Mouse (Mus musculus): Measurements from ENCODE around the gene Taar4.

GRCm38 (mm10) chr10:23951714-23952113 is 8.6 kb upstream of the Taar4 start:
- no peak for TF ChIP-seq POLR2A (IDR thresholded peaks at IDR 0.05; ENCODE audit: borderline replicate concordance, insufficient read depth, low read length)
- peak; percentile 18; the same call in 1 of the 2 replicates for TF ChIP-seq CTCF (IDR thresholded peaks at IDR 0.05; ENCODE audit: borderline replicate concordance, insufficient read depth, low read depth, low read length)

Measured in cerebellum, adult 2 months (tissue).